Mouse (Mus musculus): ENCODE measurements around the gene Gm45021. TPM values are rescaled to one million over a fixed set of nuclear protein-coding genes. Genes with fewer than 3 reads are reported as not detected.

Gene Gm45021
- total RNA-seq, 2 experiments from 2014 or later: not detected

GRCm38 (mm10) chr6:48628377-48628776 is 39.0 kb downstream of the Gm45021 start:
- DNase-seq: no peak
- intact Hi-C loops (cut with DNase I): no loop called here
- H3K4me3 ChIP-seq: no peak overlapping the region
- TF ChIP-seq CTCF (IDR thresholded peaks at IDR 0.05): no peak
- H3K27ac ChIP-seq: no peak overlapping the region

- Histone ChIP-seq H3K27ac (peak overlapping the region; percentile 35; the same call in 1 of the 2 replicates), H3K4me3 (peak overlapping the region; percentile 71)
- peak; percentile 40 for DNase-seq
- TF ChIP-seq CTCF (IDR thresholded peaks at IDR 0.05): no peak
- intact Hi-C loops (cut with DNase I): no loop called here
Observed at GRCm38 (mm10) chr6:48628808-48629660, 39.6 kb downstream of the Gm45021 start.

DNA sequence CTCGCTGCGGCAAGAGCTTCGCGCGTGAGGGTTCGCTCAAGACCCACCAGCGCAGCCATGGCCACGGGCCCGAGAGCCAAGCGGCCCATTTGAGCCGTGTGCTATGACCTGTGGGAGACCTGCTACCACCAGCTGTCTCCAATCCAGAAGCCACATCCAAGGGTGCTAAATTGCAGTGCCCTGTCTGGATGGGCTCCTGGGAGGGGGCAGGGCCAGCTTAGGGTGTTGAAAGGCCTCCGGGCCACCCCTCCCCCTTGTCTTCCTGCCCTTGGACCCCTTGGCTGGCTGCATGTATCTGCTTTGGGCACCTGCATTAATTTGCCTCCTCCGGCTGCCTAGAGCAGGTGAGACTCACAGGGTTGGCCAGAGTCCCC is 40.2 kb downstream of the Gm45021 start:
- intact Hi-C loops (cut with DNase I): no loop called here
- peak overlapping the region; percentile 35; the same call in 1 of the 2 replicates for H3K27ac ChIP-seq
- DNase-seq: no peak
- no peak for TF ChIP-seq CTCF (IDR thresholded peaks at IDR 0.05)
- peak overlapping the region; percentile 71 for H3K4me3 ChIP-seq

GRCm38 (mm10) chr6:48630831-48631230 is 41.4 kb downstream of the Gm45021 start:
- intact Hi-C loops (cut with DNase I): no loop called here

DNA sequence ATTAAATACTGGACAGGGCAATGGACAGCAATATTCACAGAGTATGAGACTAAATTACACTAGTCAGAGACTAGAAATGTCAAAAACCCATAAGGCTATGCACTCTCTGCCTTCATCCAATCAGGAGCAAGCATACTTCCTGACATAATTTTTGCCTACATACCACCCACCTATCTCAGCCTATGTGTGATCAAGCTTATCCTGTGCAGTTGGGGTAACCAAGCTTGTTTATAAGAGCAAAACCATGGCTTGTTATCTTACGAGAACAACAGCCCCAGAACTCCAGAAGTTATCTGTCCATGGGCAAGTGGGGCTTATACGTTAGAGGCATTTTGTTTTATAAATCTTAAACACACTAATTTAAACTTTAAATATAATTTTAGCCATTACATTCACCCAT is 45.7 kb downstream of the Gm45021 start:
- no peak for DNase-seq
- no peak for TF ChIP-seq CTCF (IDR thresholded peaks at IDR 0.05)
- Histone ChIP-seq H3K4me3 (no peak overlapping the region), H3K27ac (no peak overlapping the region)
- intact Hi-C loops (cut with DNase I): no loop called here

More at GRCm38 (mm10) chr6:48630831-48631230, 41.4 kb downstream of the Gm45021 start:
- Histone ChIP-seq H3K4me3 (no peak overlapping the region), H3K27ac (no peak overlapping the region)
- DNase-seq: no peak
- TF ChIP-seq CTCF (IDR thresholded peaks at IDR 0.05): no peak

GRCm38 (mm10) chr6:48636515-48636914 is 47.1 kb downstream of the Gm45021 start:
- no peak for DNase-seq

DNA sequence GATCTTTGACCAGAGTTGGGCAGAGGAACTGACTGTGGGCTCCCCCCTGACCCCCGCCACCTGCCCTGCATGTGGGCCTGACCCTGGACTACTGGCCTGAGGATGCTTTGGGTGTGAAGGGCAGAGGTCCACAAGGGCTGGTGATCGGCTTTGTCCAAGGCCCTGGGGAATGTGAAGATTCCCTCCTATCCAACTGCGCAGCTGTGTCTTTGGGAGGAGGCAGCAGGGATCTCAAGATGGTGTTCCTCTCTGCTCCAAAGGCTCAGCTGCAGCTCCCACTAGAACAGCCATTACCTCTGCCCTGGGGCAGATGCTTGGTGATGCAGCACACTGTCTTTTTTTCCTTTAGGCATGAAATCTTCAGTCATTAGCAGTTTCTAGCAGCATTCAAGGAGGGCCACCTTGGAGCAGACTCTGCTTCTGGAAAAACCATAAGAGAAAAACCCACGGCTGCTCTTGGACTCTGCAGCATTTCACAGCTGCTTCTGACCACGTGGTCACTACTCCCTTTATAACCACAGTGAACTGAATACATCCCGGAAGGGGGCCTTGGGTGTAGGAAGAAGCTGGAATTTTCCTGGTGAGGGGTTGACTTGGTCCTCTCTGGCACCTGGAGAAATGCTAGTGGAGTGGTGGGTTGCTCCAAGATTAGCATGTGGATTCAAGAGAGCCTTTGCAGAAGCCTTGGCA is 48.5 kb downstream of the Gm45021 start:
- TF ChIP-seq CTCF (IDR thresholded peaks at IDR 0.05): no peak
- Histone ChIP-seq H3K4me3 (no peak overlapping the region), H3K27ac (no peak overlapping the region)
- intact Hi-C loops (cut with DNase I): no loop called here
- DNase-seq: no peak

More at GRCm38 (mm10) chr6:48636515-48636914, 47.1 kb downstream of the Gm45021 start:
- no peak for TF ChIP-seq CTCF (IDR thresholded peaks at IDR 0.05)
- Histone ChIP-seq H3K27ac (no peak overlapping the region), H3K4me3 (no peak overlapping the region)
- intact Hi-C loops (cut with DNase I): no loop called here

DNA sequence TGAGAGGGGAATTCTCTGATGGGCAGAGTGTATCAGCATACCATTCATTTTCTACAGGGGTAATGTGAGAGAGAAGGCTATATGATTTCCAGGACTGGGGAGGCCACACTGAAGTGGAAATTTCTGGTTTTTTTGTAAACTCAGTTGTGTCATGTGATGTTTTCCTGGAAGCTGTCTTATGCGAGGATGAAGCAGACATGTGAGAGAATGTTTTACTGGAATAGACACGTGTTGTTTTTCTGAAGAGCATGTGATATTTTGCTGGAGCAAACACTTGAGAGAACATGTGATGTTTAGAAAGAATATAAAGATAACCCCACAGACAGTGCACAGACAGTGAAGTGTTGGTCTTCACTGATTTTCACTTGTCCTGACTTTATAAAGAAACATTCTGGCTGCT is 49.1 kb downstream of the Gm45021 start:
- no peak for TF ChIP-seq CTCF (IDR thresholded peaks at IDR 0.05)
- Histone ChIP-seq H3K27ac (no peak overlapping the region), H3K4me3 (no peak overlapping the region)
- intact Hi-C loops (cut with DNase I): no loop called here
- DNase-seq: no peak

DNA sequence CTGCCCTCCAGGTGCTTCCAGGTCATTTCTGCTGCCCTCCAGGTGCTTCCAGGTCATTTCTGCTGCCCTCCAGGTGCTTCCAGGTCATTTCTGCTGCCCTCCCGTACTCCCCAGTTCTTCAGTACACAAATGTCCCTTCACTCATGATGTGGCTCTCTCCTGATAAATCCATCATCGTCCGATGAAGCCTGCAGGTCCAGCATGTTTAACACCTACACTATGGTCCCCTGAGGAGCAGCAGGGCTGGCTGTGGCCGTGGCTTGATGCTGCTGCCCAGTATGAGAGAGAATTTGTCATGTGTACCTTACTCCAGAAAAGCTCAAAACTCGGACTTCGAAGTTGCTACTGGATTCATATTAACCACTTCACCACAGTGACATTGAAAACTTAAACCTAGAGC is 52.0 kb downstream of the Gm45021 start:
- DNase-seq: no peak
- TF ChIP-seq CTCF (IDR thresholded peaks at IDR 0.05): no peak
- intact Hi-C loops (cut with DNase I): no loop called here
- no peak overlapping the region for H3K4me3 ChIP-seq
- H3K27ac ChIP-seq: no peak overlapping the region

DNA sequence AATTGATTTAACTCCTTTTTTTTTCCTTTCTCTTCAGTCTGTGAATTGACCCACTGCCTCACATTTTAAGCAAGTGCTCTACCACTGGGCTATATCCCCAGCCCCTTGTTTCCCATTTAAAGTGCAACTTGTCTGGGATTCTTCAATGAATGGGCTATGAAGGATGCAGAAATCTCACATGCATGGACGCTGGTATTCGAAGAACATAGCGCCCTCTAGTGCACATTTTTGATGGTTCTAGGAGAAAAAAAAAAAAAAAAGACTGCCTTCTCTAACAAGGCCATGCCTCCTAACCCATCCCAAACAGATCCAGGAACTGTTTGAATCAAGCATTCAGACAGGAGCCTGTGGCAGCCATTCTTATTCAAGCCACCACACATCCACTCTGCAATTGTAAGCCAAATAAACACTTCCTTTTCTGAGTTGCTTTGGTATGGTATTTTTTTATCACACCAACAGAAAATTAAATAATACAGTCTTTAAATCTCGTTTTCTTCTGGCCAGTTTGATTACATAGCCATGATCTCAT is 53.4 kb downstream of the Gm45021 start:
- Histone ChIP-seq H3K27ac (no peak overlapping the region), H3K4me3 (no peak overlapping the region)
- DNase-seq: no peak
- intact Hi-C loops (cut with DNase I): loop anchor here (2.0 kb wide), 2 partner anchors 60 to 102 kb away; no protein-coding TSS in a partner anchor
- peak; percentile 75 for TF ChIP-seq CTCF (IDR thresholded peaks at IDR 0.05)

GRCm38 (mm10) chr6:48645660-48646308 is 56.4 kb downstream of the Gm45021 start:
- Histone ChIP-seq H3K27ac (peak overlapping the region; percentile 57; the same call in 1 of the 2 replicates), H3K4me3 (peak overlapping the region; percentile 40)
- peak; percentile 97; the same call in 1 of the 2 replicates for TF ChIP-seq CTCF (IDR thresholded peaks at IDR 0.05)
- peak; percentile 78 for DNase-seq
- intact Hi-C loops (cut with DNase I): loop anchor here (1.0 to 2.0 kb wide), 2 partner anchors 127 to 467 kb away; no protein-coding TSS in a partner anchor

GRCm38 (mm10) chr6:48646309-48646690 is 56.9 kb downstream of the Gm45021 start:
- TF ChIP-seq CTCF (IDR thresholded peaks at IDR 0.05): no peak
- Histone ChIP-seq H3K27ac (no peak overlapping the region), H3K4me3 (no peak overlapping the region)
- intact Hi-C loops (cut with DNase I): no loop called here
- DNase-seq: no peak

Data from gastrocnemius, adult 2 months (tissue).